Comparison of ENCODE assay signal across 8 mouse cellular contexts in the genomic region with DNA sequence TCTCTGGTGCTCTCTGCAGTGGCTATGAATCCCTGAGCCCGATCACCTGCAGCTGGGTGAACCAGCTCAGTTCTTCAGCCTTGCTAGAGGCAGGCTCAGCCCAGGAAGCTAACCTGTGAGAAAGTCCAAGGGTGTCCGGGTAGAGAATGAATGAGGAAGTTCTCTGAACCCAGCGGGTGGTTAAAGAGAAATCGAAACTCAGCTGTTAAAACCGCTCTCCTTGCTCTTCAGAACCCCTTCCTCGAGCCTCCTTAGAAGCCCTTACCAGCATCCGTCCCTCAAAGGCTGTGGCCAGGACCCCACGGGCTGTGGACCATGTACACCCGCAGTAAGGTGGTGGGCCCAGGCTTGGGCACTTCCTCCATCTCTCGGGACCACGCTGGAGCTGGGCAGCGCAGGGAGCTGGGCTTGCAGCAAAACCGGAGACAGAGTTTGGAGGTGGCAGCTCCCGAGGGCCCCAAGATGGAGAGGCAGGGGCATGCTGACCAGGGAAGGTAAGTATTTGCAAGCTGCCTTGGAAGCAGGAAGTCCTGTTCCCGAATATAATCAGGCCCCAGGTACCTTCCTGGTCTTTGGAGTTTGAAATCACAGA. TPM values are rescaled to one million over a fixed set of nuclear protein-coding genes. Genes with fewer than 3 reads are reported as not detected.
DNase-seq lines count a peak whose midpoint lies in the region; ATAC-seq and TF ChIP-seq lines count a peak whose summit lies in the region.

A gene (plus strand): TSS at position 69 of the 592 bp plus-strand sequence.

- H3K4me1 ChIP-seq in stomach, postnatal 0 days (replicated peaks; ENCODE audit: control insufficient read depth, insufficient read depth): no peaks in the 10 kb centered on the region

- DNase-seq in ovary, postnatal 10 days (ENCODE audit: low spot score): peak; percentile 3
- no peak for DNase-seq in ovary, adult 18-20 months (ENCODE audit: low spot score)
- DNase-seq in lung, postnatal 14 days: peak; percentile 3
- DNase-seq in stomach, postnatal 0 days (ENCODE audit: low spot score): no peak
- DNase-seq in cerebellum, adult 18-20 months: no peak
- no peak for DNase-seq in urinary bladder, postnatal 4 days (ENCODE audit: low spot score in 2 of 2)

- no peaks in the 10 kb centered on the region for H3K36me3 ChIP-seq in stomach, postnatal 0 days (ENCODE audit: control insufficient read depth, insufficient read depth, low read length)

- no peaks in the 10 kb centered on the region for H3K27me3 ChIP-seq in stomach, postnatal 0 days (ENCODE audit: control insufficient read depth, insufficient read depth, low read length)

- H3K9ac ChIP-seq in stomach, postnatal 0 days (ENCODE audit: low read length): peak within 1 kb of the TSS; percentile 32

- H3K27ac ChIP-seq in stomach, postnatal 0 days (replicated peaks): 0 out of 2 replicates have a peak within 1 kb of the TSS, but pooled peaks have one; percentile 40

- peak within 1 kb of the TSS; percentile 43; the same call in 1 of the 2 replicates for H3K4me2 ChIP-seq in stomach, postnatal 0 days (replicated peaks; ENCODE audit: low read depth)

- no peak for TF ChIP-seq CTCF in stomach, postnatal 0 days (IDR thresholded peaks at IDR 0.05; ENCODE audit: low read depth)

- peak within 1 kb of the TSS; percentile 22 for H3K4me3 ChIP-seq in stomach, postnatal 0 days (ENCODE audit: low read depth, low read length)

- no peaks in the 10 kb centered on the region for H3K9me3 ChIP-seq in stomach, postnatal 0 days (ENCODE audit: control insufficient read depth, low read length)

- TF ChIP-seq EP300 in stomach, postnatal 0 days (optimal IDR thresholded peaks at IDR 0.05): no peak

- ATAC-seq in inflammation-experienced regulatory T-cells, adult 6 months: peak; percentile 87
- ATAC-seq in stomach, postnatal 0 days (ENCODE audit: low FRiP score, low TSS enrichment): no peak
- ATAC-seq in erythroblast, adult 5-6 weeks (replicated peaks; ENCODE audit: low FRiP score, poor library complexity, severe bottlenecking): no peak

- 54% methylated on average over 15 of the region's 15 CpGs for WGBS in stomach, postnatal 0 days

RNA-seq across cellular contexts. Expression of the gene that starts here (rescaled TPM):
- 100 to 1,000 TPM in 2 of 3 experiments, 10 to 100 TPM in 1; 86.1 to 165 (median 108) TPM for polyA plus RNA-seq in inflammation-experienced regulatory T-cells, adult 6 months (2017; shearing (Covaris generic))
- 2.7 and 3.1 TPM in 2 replicates for polyA plus RNA-seq in stomach, postnatal 0 days (2015; fragmentation: Nextera tagmentation; extraction: Ambion mirVana)
- total RNA-seq in erythroblast, adult 5-6 weeks (2015; ENCODE audit: low replicate concordance): 13.8 and 24.6 TPM in 2 replicates
- 10.0 and 17.1 TPM in 2 replicates for total RNA-seq in erythroblast, adult 5-6 weeks (2017; ENCODE audit: low replicate concordance)

Comparison
In these comparisons a context has a peak if more than half of its experiments do, and no peak if none do; other contexts are left out.
1. RNA of the gene that starts here (polyA plus RNA-seq): 86.1 to 165 TPM in inflammation-experienced regulatory T-cells, adult 6 months; 2.7 to 3.1 TPM in stomach, postnatal 0 days; every median in the first group is over 10 times any median in the second.
2. DNase-seq: peak in ovary, postnatal 10 days (single experiment) and lung, postnatal 14 days (single experiment); none in ovary, adult 18-20 months (single experiment), stomach, postnatal 0 days (single experiment), cerebellum, adult 18-20 months (0 of 2) and urinary bladder, postnatal 4 days (0 of 2).